Mouse (Mus musculus): ENCODE measurements around the gene Gm10912. TPM values are rescaled to one million over a fixed set of nuclear protein-coding genes. Genes with fewer than 3 reads are reported as not detected.
A peak's percentile ranks its signal among the peaks of the same experiment; 100 is the strongest.
"Not testable (repeated sequence)": the region's sequence is repeated elsewhere in the genome, so short reads cannot be mapped to it uniquely, and the experiment has no call there.

Gm10912 gene
- total RNA-seq, 1 experiment from 2014 or later: 0.55 TPM

GRCm38 (mm10) chr2:104068450-104068849 lies 2.8 kb downstream of the Gm10912 start, which contains the start of gene Gm10799:
Gm10799 (minus strand) TSS chr2:104068550.
- not testable (repeated sequence) for DNase-seq

GRCm38 (mm10) chr2:104069704-104070185 lies 4.1 kb downstream of the Gm10912 start, which contains the start of gene Cd59b:
Cd59b (plus strand) TSS chr2:104069849.
- DNase-seq: peak; percentile 51

GRCm38 (mm10) chr2:104078285-104078684 lies 12.7 kb downstream of the Gm10912 start:
- not testable (repeated sequence) for DNase-seq

GRCm38 (mm10) chr2:104081436-104082050 lies 15.9 kb downstream of the Gm10912 start:
- DNase-seq: not testable (repeated sequence)

GRCm38 (mm10) chr2:104082474-104082873 lies 16.8 kb downstream of the Gm10912 start:
- no peak for DNase-seq

GRCm38 (mm10) chr2:104084027-104084426 lies 18.4 kb downstream of the Gm10912 start:
- DNase-seq: not testable (repeated sequence)

GRCm38 (mm10) chr2:104087562-104087961 lies 21.9 kb downstream of the Gm10912 start:
- DNase-seq: not testable (repeated sequence)

- DNase-seq: no peak
Measured at GRCm38 (mm10) chr2:104093305-104093704, 27.7 kb downstream of the Gm10912 start.

- DNase-seq: peak; percentile 86
Measured at GRCm38 (mm10) chr2:104095741-104096213, 30.2 kb downstream of the Gm10912 start, which contains the start of gene Cd59a. Cd59a (plus strand) TSS chr2:104095801.

- no peak for DNase-seq
Measured at GRCm38 (mm10) chr2:104096256-104096655, 30.6 kb downstream of the Gm10912 start.

- DNase-seq: not testable (repeated sequence)
Measured at GRCm38 (mm10) chr2:104096796-104097195, 31.2 kb downstream of the Gm10912 start.

GRCm38 (mm10) chr2:104097396-104097795 lies 31.8 kb downstream of the Gm10912 start:
- not testable (repeated sequence) for DNase-seq

GRCm38 (mm10) chr2:104098529-104099230 lies 33.1 kb downstream of the Gm10912 start:
- DNase-seq: no peak

GRCm38 (mm10) chr2:104099231-104099585 lies 33.6 kb downstream of the Gm10912 start:
- DNase-seq: no peak

- DNase-seq: no peak
Measured at GRCm38 (mm10) chr2:104099946-104100345, 34.3 kb downstream of the Gm10912 start.

GRCm38 (mm10) chr2:104104800-104105199 lies 39.2 kb downstream of the Gm10912 start:
- no peak for DNase-seq

- not testable (repeated sequence) for DNase-seq
Measured at GRCm38 (mm10) chr2:104109021-104109420, 43.4 kb downstream of the Gm10912 start.

- no peak for DNase-seq
Measured at GRCm38 (mm10) chr2:104109528-104109927, 43.9 kb downstream of the Gm10912 start.

GRCm38 (mm10) chr2:104110031-104110430 lies 44.4 kb downstream of the Gm10912 start:
- DNase-seq: no peak

- DNase-seq: not testable (repeated sequence)
Measured at GRCm38 (mm10) chr2:104111170-104111797, 45.7 kb downstream of the Gm10912 start.

- not testable (repeated sequence) for DNase-seq
Measured at GRCm38 (mm10) chr2:104113563-104113962, 47.9 kb downstream of the Gm10912 start.

GRCm38 (mm10) chr2:104114898-104115297 lies 49.3 kb downstream of the Gm10912 start:
- peak; percentile 32 for DNase-seq
